Mouse (Mus musculus) megakaryocyte, embryonic 14.5 days (primary cell): Measurements from ENCODE around the gene Fam169a.

Experiments used
- FLI1 ChIP-seq: IDR thresholded peaks from 2 replicates; pipeline ENCODE4 v1.6.1; 2012; ENCODE audit warnings: low read length, inconsistent platforms, mixed read lengths
- GATA1 ChIP-seq: IDR thresholded peaks from 3 replicates; pipeline ENCODE4 v1.6.1; 2012; ENCODE audit warnings: mixed read lengths, low read length, inconsistent platforms, borderline replicate concordance

GRCm38 (mm10) chr13:97020122-97020521 lies 47.0 kb upstream of the Fam169a start:
- no peak for TF ChIP-seq GATA1
- no peak for TF ChIP-seq FLI1
